Comparison of ENCODE assay signal across 12 mouse cellular contexts in genomic region chr10:95559426-95559825, GRCm38 (mm10). TPM values are rescaled to one million over a fixed set of nuclear protein-coding genes. Genes with fewer than 3 reads are reported as not detected.
DNase-seq lines count a peak whose midpoint lies in the region; ATAC-seq and TF ChIP-seq lines count a peak whose summit lies in the region.
"Had no signal": no experiment of that assay in that cellular context is flagged by ENCODE, and none has a peak within 500 bp of the region (broad histone marks: within the 10 kb centered on the region; RNA-seq: fewer than 3 reads in every experiment).

No protein-coding gene starts in this region.

- 53% methylated on average over 7 of the region's 7 CpGs for WGBS in intestine, embryonic 15.5 days
- WGBS in intestine, embryonic 16.5 days, result 65% methylated on average over 7 of the region's 7 CpGs
- 73% methylated on average over 7 of the region's 7 CpGs for WGBS in liver, embryonic 11.5 days

- H3K9me3 ChIP-seq in intestine, embryonic 15.5 days, result no peaks in the 10 kb centered on the region
- no peaks in the 10 kb centered on the region for H3K9me3 ChIP-seq in intestine, embryonic 16.5 days (ENCODE audit: control insufficient read depth, low read length)
- no peaks in the 10 kb centered on the region for H3K9me3 ChIP-seq in liver, embryonic 11.5 days (ENCODE audit: control insufficient read depth, low read length)

- no peak overlapping the region for H3K9ac ChIP-seq in intestine, embryonic 15.5 days
- no peak overlapping the region for H3K9ac ChIP-seq in intestine, embryonic 16.5 days (ENCODE audit: low read depth, low read length)
- H3K9ac ChIP-seq in liver, embryonic 11.5 days (ENCODE audit: low read depth, low read length), result no peak overlapping the region

- TF ChIP-seq POLR2A in cortical plate, adult 2 months (IDR thresholded peaks at IDR 0.05; ENCODE audit: extremely low read depth, insufficient read depth, low read length), result no peak

- TF ChIP-seq CTCF in cortical plate, adult 2 months (IDR thresholded peaks at IDR 0.05; ENCODE audit: extremely low read depth, insufficient read depth, low read length), result no peak

- 0 out of 2 replicates have a peak overlapping the region, but pooled peaks have one; percentile 6 for H3K4me2 ChIP-seq in intestine, embryonic 15.5 days (replicated peaks)
- H3K4me2 ChIP-seq in intestine, embryonic 16.5 days (ENCODE audit: low read depth, low read length), result no peak overlapping the region
- peak overlapping the region; percentile 36 for H3K4me2 ChIP-seq in liver, embryonic 11.5 days

- H3K4me1 ChIP-seq in intestine, embryonic 15.5 days (replicated peaks), result peaks cover 15% of the 10 kb centered on the region
- H3K4me1 ChIP-seq in intestine, embryonic 16.5 days (ENCODE audit: control insufficient read depth, insufficient read depth, low read length), result peaks cover 16% of the 10 kb centered on the region
- peaks cover 5% of the 10 kb centered on the region for H3K4me1 ChIP-seq in cortical plate, adult 2 months (ENCODE audit: control insufficient read depth, insufficient read depth, low read length)
- peaks cover 19% of the 10 kb centered on the region for H3K4me1 ChIP-seq in liver, embryonic 11.5 days (replicated peaks; ENCODE audit: control insufficient read depth, insufficient read depth, low read length)

- H3K27me3 ChIP-seq in intestine, embryonic 15.5 days (replicated peaks), result no peaks in the 10 kb centered on the region
- H3K27me3 ChIP-seq in intestine, embryonic 16.5 days (replicated peaks; ENCODE audit: control insufficient read depth, insufficient read depth, low read length), result no peaks in the 10 kb centered on the region
- no peaks in the 10 kb centered on the region for H3K27me3 ChIP-seq in liver, embryonic 11.5 days (replicated peaks; ENCODE audit: control insufficient read depth, insufficient read depth, low read length)

- no peaks in the 10 kb centered on the region for H3K36me3 ChIP-seq in intestine, embryonic 15.5 days
- no peaks in the 10 kb centered on the region for H3K36me3 ChIP-seq in intestine, embryonic 16.5 days (ENCODE audit: control insufficient read depth, insufficient read depth, low read length)
- peaks cover 2% of the 10 kb centered on the region; the same call in 1 of the 2 replicates for H3K36me3 ChIP-seq in liver, embryonic 11.5 days (ENCODE audit: control insufficient read depth, insufficient read depth, low read length)

- DNase-seq in heart, adult 11 months, result peak; percentile 60
- DNase-seq in heart, adult 18-20 months, result no peak
- DNase-seq in liver, embryonic 11.5 days (ENCODE audit: low spot score), result no peak
- no peak for DNase-seq in cerebellum, adult 11-12 months
- DNase-seq in adrenal gland, postnatal 14 days, result no peak
- DNase-seq: B cell, adult 2 months; cerebellum, adult 8-10 months; embryo, embryonic 11 days; kidney, adult 8-10 months had no signal

- H3K27ac ChIP-seq in intestine, embryonic 15.5 days, result no peak overlapping the region
- H3K27ac ChIP-seq in intestine, embryonic 16.5 days (ENCODE audit: low read length), result no peak overlapping the region
- H3K27ac ChIP-seq in cortical plate, adult 2 months (ENCODE audit: insufficient read depth, low read length), result peak overlapping the region; percentile 42; the same call in 1 of the 2 replicates
- no peak overlapping the region for H3K27ac ChIP-seq in liver, embryonic 11.5 days (ENCODE audit: low read depth, low read length)

- no peak overlapping the region for H3K4me3 ChIP-seq in intestine, embryonic 15.5 days (replicated peaks)
- no peak overlapping the region for H3K4me3 ChIP-seq in intestine, embryonic 16.5 days (ENCODE audit: low read length)
- H3K4me3 ChIP-seq in cortical plate, adult 2 months (ENCODE audit: insufficient read depth, low read length), result no peak overlapping the region; the same call in 1 of the 2 replicates
- peak overlapping the region; percentile 22; the same call in 1 of the 2 replicates for H3K4me3 ChIP-seq in liver, embryonic 11.5 days (ENCODE audit: low read depth, low read length)

- no peak for ATAC-seq in intestine, embryonic 15.5 days
- no peak for ATAC-seq in intestine, embryonic 16.5 days
- ATAC-seq in liver, embryonic 11.5 days (replicated peaks; ENCODE audit: low FRiP score), result no peak

RNA-seq across cellular contexts. Expression of gene Nudt4, which starts 4.5 kb away (rescaled TPM):
- total RNA-seq in heart, adult 18-20 months (2021), result 100 to 1,000 TPM; 308 to 356 TPM
- polyA plus RNA-seq in intestine, embryonic 15.5 days (2015; fragmentation: Nextera tagmentation; extraction: Ambion mirVana), result 59.6 and 62.7 TPM in 2 replicates
- polyA plus RNA-seq in intestine, embryonic 16.5 days (2015; fragmentation: Nextera tagmentation; extraction: Ambion mirVana), result 34.2 and 58.2 TPM in 2 replicates
- polyA plus RNA-seq in cortical plate, adult 2 months (2012; rRNA removed), result 115 and 116 TPM in 2 replicates
- 95.8 and 97.9 TPM in 2 replicates for polyA plus RNA-seq in liver, embryonic 11.5 days (2014; fragmentation: Nextera tagmentation; extraction: Ambion mirVana)
- 103 and 113 TPM in 2 replicates for total RNA-seq in adrenal gland, postnatal 14 days (2021)

RNA-seq across cellular contexts. Expression of gene Ube2n, which starts 44.5 kb away (rescaled TPM):
- total RNA-seq in heart, adult 18-20 months (2021), result 10 to 100 TPM; 86.6 to 91.4 TPM
- 299 and 308 TPM in 2 replicates for polyA plus RNA-seq in intestine, embryonic 15.5 days (2015; fragmentation: Nextera tagmentation; extraction: Ambion mirVana)
- polyA plus RNA-seq in intestine, embryonic 16.5 days (2015; fragmentation: Nextera tagmentation; extraction: Ambion mirVana), result 251 and 288 TPM in 2 replicates
- polyA plus RNA-seq in cortical plate, adult 2 months (2012; rRNA removed), result 174 and 179 TPM in 2 replicates
- 310 and 327 TPM in 2 replicates for polyA plus RNA-seq in liver, embryonic 11.5 days (2014; fragmentation: Nextera tagmentation; extraction: Ambion mirVana)
- 133 and 134 TPM in 2 replicates for total RNA-seq in adrenal gland, postnatal 14 days (2021)

RNA-seq across cellular contexts. Expression of gene Mrpl42, which starts 57.7 kb away (rescaled TPM):
- 100 to 1,000 TPM; 389 to 421 TPM for total RNA-seq in heart, adult 18-20 months (2021)
- 386 and 401 TPM in 2 replicates for polyA plus RNA-seq in intestine, embryonic 15.5 days (2015; fragmentation: Nextera tagmentation; extraction: Ambion mirVana)
- polyA plus RNA-seq in intestine, embryonic 16.5 days (2015; fragmentation: Nextera tagmentation; extraction: Ambion mirVana), result 346 and 385 TPM in 2 replicates
- polyA plus RNA-seq in cortical plate, adult 2 months (2012; rRNA removed), result 143 and 161 TPM in 2 replicates
- 364 and 391 TPM in 2 replicates for polyA plus RNA-seq in liver, embryonic 11.5 days (2014; fragmentation: Nextera tagmentation; extraction: Ambion mirVana)
- 178 and 191 TPM in 2 replicates for total RNA-seq in adrenal gland, postnatal 14 days (2021)
